Mouse (Mus musculus) hindbrain, embryonic 14.5 days (tissue): ENCODE results near the gene Sobp. TPM values are rescaled to one million over a fixed set of nuclear protein-coding genes. Genes with fewer than 3 reads are reported as not detected.

Experiments used
- ATAC-seq: fragments of 200-750 bp; cut with Nextera tagmentation; 2 replicates; pipeline ENCODE4 v1.8.0; 2017; ENCODE audit warnings: moderate number of reproducible peaks, mild to moderate bottlenecking, moderate TSS enrichment, moderate library complexity; ENCODE audit not compliant: low FRiP score
- DNase-seq: peaks from one replicate; pipeline ENCODE4 v3.0.0-alpha.2; 2015; ENCODE audit warnings: low spot score
- H3K27ac ChIP-seq: fragments of 300-500 bp; sonication (generic); 2 replicates; pipeline ENCODE4 v1.5.1; 2014; ENCODE audit warnings: mild to moderate bottlenecking, moderate library complexity
- H3K27me3 ChIP-seq: fragments of 300-500 bp; sonication (generic); 2 replicates; pipeline ENCODE4 v1.6.1; 2014; ENCODE audit warnings: mild to moderate bottlenecking, low read length, mixed read lengths; ENCODE audit not compliant: control insufficient read depth, insufficient read depth
- H3K36me3 ChIP-seq: fragments of 300-500 bp; sonication (generic); replicated peaks from 2 replicates; pipeline ENCODE4 v1.6.1; 2014; ENCODE audit not compliant: control insufficient read depth, insufficient read depth
- H3K4me1 ChIP-seq: fragments of 300-500 bp; sonication (generic); replicated peaks from 2 replicates; pipeline ENCODE4 v1.6.1; 2014; ENCODE audit warnings: antibody characterized with exemption, low read length, mixed read lengths; ENCODE audit not compliant: control insufficient read depth, insufficient read depth
- H3K4me2 ChIP-seq: fragments of 300-500 bp; sonication (generic); replicated peaks from 2 replicates; pipeline ENCODE4 v1.6.1; 2014; ENCODE audit warnings: mild to moderate bottlenecking, moderate library complexity
- H3K4me3 ChIP-seq: fragments of 300-500 bp; sonication (generic); replicated peaks from 2 replicates; pipeline ENCODE4 v1.5.1; 2014; ENCODE audit warnings: mild to moderate bottlenecking, low read length
- H3K9ac ChIP-seq: fragments of 300-500 bp; sonication (generic); 2 replicates; pipeline ENCODE4 v1.6.1; 2014
- H3K9me3 ChIP-seq: fragments of 300-500 bp; sonication (generic); 2 replicates; pipeline ENCODE4 v1.6.1; 2016; ENCODE audit warnings: low read length; ENCODE audit not compliant: control insufficient read depth
- WGBS: fragments of 180-500 bp; shearing (Covaris S2); extraction: QIAGEN DNeasy Blood & Tissue Kit; methylation state at CpG from one replicate; pipeline ENCODE4 v1.1.7; 2014; 5-methylcytosine and 5-hydroxymethylcytosine counted together
- polyA plus RNA-seq: library from polyadenylated mRNA; unstranded; fragments of >200 nt; fragmentation: Nextera tagmentation; extraction: Ambion mirVana; gene quantifications from 2 replicates; pipeline ENCODE4 v1.2.1, GENCODE M21; 2014

The Sobp gene
- polyA plus RNA-seq, 1 experiment from 2014 or later, result 16.0 TPM

- WGBS, result 6% methylated on average over 35 of the region's 35 CpGs
- no peaks in the 10 kb centered on the region for H3K9me3 ChIP-seq
- peaks cover 13% of the 10 kb centered on the region for H3K36me3 ChIP-seq
- H3K4me2 ChIP-seq, result peak overlapping the region; percentile 90
- DNase-seq (no peak), ATAC-seq (peak; percentile 15; the same call in 1 of the 2 replicates)
- H3K27ac ChIP-seq, result no peak overlapping the region
- H3K27me3 ChIP-seq, result peaks cover 6% of the 10 kb centered on the region; the same call in 1 of the 2 replicates
- H3K4me1 ChIP-seq, result peaks cover 15% of the 10 kb centered on the region
- peak overlapping the region; percentile 60 for H3K9ac ChIP-seq
- H3K4me3 ChIP-seq, result peak overlapping the region; percentile 46
Measured at GRCm38 (mm10) chr10:43021017-43021416, 153.3 kb downstream of the Sobp start.

- Histone ChIP-seq H3K27ac (no peak overlapping the region), H3K27me3 (no peaks in the 10 kb centered on the region), H3K4me2 (no peak overlapping the region), H3K4me3 (no peak overlapping the region), H3K36me3 (peaks cover 1% of the 10 kb centered on the region; the same call in 1 of the 2 replicates), H3K9ac (no peak overlapping the region), H3K4me1 (no peaks in the 10 kb centered on the region), H3K9me3 (no peaks in the 10 kb centered on the region)
- ATAC-seq (no peak), DNase-seq (no peak)
- WGBS, result 84% methylated on average over 5 of the region's 5 CpGs
Measured at GRCm38 (mm10) chr10:43014782-43015181, 159.5 kb downstream of the Sobp start.

GRCm38 (mm10) chr10:43014358-43014757 lies 160.0 kb downstream of the Sobp start:
- Histone ChIP-seq H3K4me2 (no peak overlapping the region), H3K27ac (no peak overlapping the region), H3K4me1 (no peaks in the 10 kb centered on the region), H3K27me3 (no peaks in the 10 kb centered on the region), H3K4me3 (no peak overlapping the region), H3K9ac (no peak overlapping the region), H3K36me3 (no peaks in the 10 kb centered on the region; the same call in 1 of the 2 replicates), H3K9me3 (no peaks in the 10 kb centered on the region)
- WGBS, result 88% methylated on average over 4 of the region's 4 CpGs
- DNase-seq (no peak), ATAC-seq (no peak)

GRCm38 (mm10) chr10:43008116-43008515 lies 166.2 kb downstream of the Sobp start:
- Histone ChIP-seq H3K4me1 (peaks cover 2% of the 10 kb centered on the region; the same call in 1 of the 2 replicates), H3K9me3 (no peaks in the 10 kb centered on the region), H3K9ac (no peak overlapping the region), H3K27me3 (no peaks in the 10 kb centered on the region), H3K4me3 (no peak overlapping the region), H3K4me2 (no peak overlapping the region), H3K36me3 (peaks cover 7% of the 10 kb centered on the region), H3K27ac (no peak overlapping the region)
- ATAC-seq (no peak), DNase-seq (no peak)
- WGBS, result 54% methylated on average over 11 of the region's 11 CpGs

- Histone ChIP-seq H3K4me1 (peaks cover 8% of the 10 kb centered on the region; the same call in 1 of the 2 replicates), H3K4me3 (no peak overlapping the region), H3K27ac (no peak overlapping the region), H3K4me2 (no peak overlapping the region), H3K9ac (no peak overlapping the region), H3K27me3 (no peaks in the 10 kb centered on the region), H3K9me3 (no peaks in the 10 kb centered on the region), H3K36me3 (peaks cover 7% of the 10 kb centered on the region)
- ATAC-seq (no peak), DNase-seq (no peak)
- WGBS, result 90% methylated on average over 4 of the region's 4 CpGs
Measured at GRCm38 (mm10) chr10:43006534-43006933, 167.8 kb downstream of the Sobp start.

- no peaks in the 10 kb centered on the region for H3K9me3 ChIP-seq
- DNase-seq, result no peak
- H3K36me3 ChIP-seq, result peaks cover 7% of the 10 kb centered on the region
- H3K4me3 ChIP-seq, result no peak overlapping the region
- H3K4me2 ChIP-seq, result no peak overlapping the region
- 83% methylated on average over 7 of the region's 7 CpGs for WGBS
- no peak for ATAC-seq
- H3K9ac ChIP-seq, result no peak overlapping the region
- no peak overlapping the region for H3K27ac ChIP-seq
- peaks cover 8% of the 10 kb centered on the region; the same call in 1 of the 2 replicates for H3K4me1 ChIP-seq
- H3K27me3 ChIP-seq, result no peaks in the 10 kb centered on the region
Measured at GRCm38 (mm10) chr10:43005677-43006076, 168.7 kb downstream of the Sobp start.

GRCm38 (mm10) chr10:43005031-43005430 lies 169.3 kb downstream of the Sobp start:
- Histone ChIP-seq H3K27me3 (no peaks in the 10 kb centered on the region), H3K27ac (no peak overlapping the region), H3K9me3 (no peaks in the 10 kb centered on the region), H3K9ac (no peak overlapping the region), H3K4me3 (no peak overlapping the region), H3K36me3 (peaks cover 7% of the 10 kb centered on the region), H3K4me2 (no peak overlapping the region), H3K4me1 (peaks cover 8% of the 10 kb centered on the region; the same call in 1 of the 2 replicates)
- WGBS, result 80% methylated on average over 4 of the region's 4 CpGs
- DNase-seq, result no peak
- ATAC-seq, result no peak

- Histone ChIP-seq H3K27me3 (no peaks in the 10 kb centered on the region), H3K36me3 (peaks cover 7% of the 10 kb centered on the region), H3K4me1 (peaks cover 8% of the 10 kb centered on the region; the same call in 1 of the 2 replicates), H3K9ac (no peak overlapping the region), H3K27ac (no peak overlapping the region), H3K9me3 (no peaks in the 10 kb centered on the region), H3K4me2 (no peak overlapping the region), H3K4me3 (no peak overlapping the region)
- DNase-seq (no peak), ATAC-seq (no peak)
- WGBS, result 93% methylated on average over 16 of the region's 16 CpGs
Measured at GRCm38 (mm10) chr10:43004174-43004734, 170.1 kb downstream of the Sobp start.

GRCm38 (mm10) chr10:43003466-43003757 lies 170.9 kb downstream of the Sobp start:
- Histone ChIP-seq H3K27me3 (no peaks in the 10 kb centered on the region), H3K27ac (no peak overlapping the region), H3K4me1 (peaks cover 8% of the 10 kb centered on the region; the same call in 1 of the 2 replicates), H3K36me3 (peaks cover 7% of the 10 kb centered on the region), H3K4me2 (no peak overlapping the region), H3K4me3 (no peak overlapping the region), H3K9ac (no peak overlapping the region), H3K9me3 (no peaks in the 10 kb centered on the region)
- DNase-seq (no peak), ATAC-seq (no peak)
- 55% methylated on average over 5 of the region's 5 CpGs for WGBS
